Mouse (Mus musculus): ENCODE data around the gene Esp15.
"Not testable (repeated sequence)": the region's sequence is repeated elsewhere in the genome, so short reads cannot be mapped to it uniquely, and the experiment has no call there.

Esp15 gene

GRCm38 (mm10) chr17:39640654-39641053, at the start of gene Esp15:
TSS of gene Esp15 (plus strand) at chr17:39640954.
- not testable (repeated sequence) for DNase-seq (ENCODE audit: low read depth, low spot score)

- DNase-seq (ENCODE audit: low read depth, low spot score) = no peak
Measured at GRCm38 (mm10) chr17:39591550-39591949, 49.2 kb upstream of the Esp15 start.

All from ZHBTc4 (cell line).